Mouse (Mus musculus) liver, adult 2 months (tissue): Measurements from ENCODE around the gene Gm20696.

Experiments used
- CTCF ChIP-seq: fragments of 200-500 bp; IDR thresholded peaks from 2 replicates; pipeline ENCODE4 v1.5.1; 2011; ENCODE audit warnings: low read depth, low read length, control low read depth
- POLR2A ChIP-seq: fragments of 200-500 bp; IDR thresholded peaks from 2 replicates; pipeline ENCODE4 v1.6.1; 2011; ENCODE audit warnings: low read length, control low read depth; ENCODE audit not compliant: insufficient read depth; ENCODE audit errors: extremely low read depth

- TF ChIP-seq POLR2A, result no peak
- no peak for TF ChIP-seq CTCF
Observed at GRCm38 (mm10) chr6:99654343-99654742, 12.3 kb downstream of the Gm20696 start.
